Mouse (Mus musculus): ENCODE measurements around the gene Cntnap5b.

DNA sequence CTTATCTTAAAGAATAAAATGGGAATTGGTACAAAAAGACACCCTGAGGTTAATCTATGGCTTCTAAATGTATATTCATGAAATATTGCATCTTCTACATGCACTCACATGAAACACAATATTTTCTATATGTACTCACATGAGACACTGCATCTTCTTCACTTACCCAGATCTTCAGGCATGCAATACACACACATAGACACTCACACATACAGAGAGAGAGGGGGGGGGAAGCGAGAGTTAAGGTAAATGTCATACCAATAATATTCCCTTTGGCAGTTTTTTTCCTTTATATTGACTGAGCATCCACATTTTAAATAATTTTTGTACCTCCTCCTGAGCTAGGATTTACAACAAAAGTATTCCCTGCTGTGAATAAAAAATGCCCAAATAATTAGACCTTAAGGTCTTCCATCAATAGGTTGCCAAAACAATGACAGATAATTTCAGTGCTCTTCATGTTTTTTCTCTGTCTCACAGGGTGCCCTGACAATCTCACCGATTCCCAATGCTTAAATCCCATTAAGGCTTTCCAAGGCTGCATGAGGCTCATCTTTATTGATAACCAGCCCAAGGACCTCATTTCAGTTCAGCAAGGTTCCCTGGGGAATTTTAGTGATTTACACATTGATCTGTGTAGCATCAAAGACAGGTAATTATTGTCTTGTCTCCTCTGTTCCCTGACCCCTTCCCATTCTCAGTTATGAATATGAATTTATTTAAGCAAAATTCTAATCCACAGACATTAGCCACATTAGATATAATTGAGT, 391.2 kb downstream of the Cntnap5b start:
- TF ChIP-seq CTCF (IDR thresholded peaks at IDR 0.05; ENCODE audit: low read depth, low read length) (no peak), GATA1 (IDR thresholded peaks at IDR 0.05; ENCODE audit: borderline replicate concordance, low read length) (no peak), TAL1 (conservative IDR thresholded peaks at IDR 0.05; ENCODE audit: low read depth, low read length) (no peak)

Measured in G1E (cell line).